Mouse (Mus musculus) T-helper 17 cell (primary cell): ENCODE measurements around the gene Mpnd.
"Not testable (repeated sequence)": the region's sequence is repeated elsewhere in the genome, so short reads cannot be mapped to it uniquely, and the experiment has no call there.

Experiments used
- in situ Hi-C, 2 experiments: fragments of 300-600 bp; cut with MboI, MseI; formaldehyde crosslinking; loops; 1 replicate in 1 of 2; 2 replicates in 1 of 2; pipeline ENCODE4 v1.15.1; 2025; ENCODE audit warnings: high pct_unique_total_duplicates in 2 of 2

The Mpnd gene

DNA sequence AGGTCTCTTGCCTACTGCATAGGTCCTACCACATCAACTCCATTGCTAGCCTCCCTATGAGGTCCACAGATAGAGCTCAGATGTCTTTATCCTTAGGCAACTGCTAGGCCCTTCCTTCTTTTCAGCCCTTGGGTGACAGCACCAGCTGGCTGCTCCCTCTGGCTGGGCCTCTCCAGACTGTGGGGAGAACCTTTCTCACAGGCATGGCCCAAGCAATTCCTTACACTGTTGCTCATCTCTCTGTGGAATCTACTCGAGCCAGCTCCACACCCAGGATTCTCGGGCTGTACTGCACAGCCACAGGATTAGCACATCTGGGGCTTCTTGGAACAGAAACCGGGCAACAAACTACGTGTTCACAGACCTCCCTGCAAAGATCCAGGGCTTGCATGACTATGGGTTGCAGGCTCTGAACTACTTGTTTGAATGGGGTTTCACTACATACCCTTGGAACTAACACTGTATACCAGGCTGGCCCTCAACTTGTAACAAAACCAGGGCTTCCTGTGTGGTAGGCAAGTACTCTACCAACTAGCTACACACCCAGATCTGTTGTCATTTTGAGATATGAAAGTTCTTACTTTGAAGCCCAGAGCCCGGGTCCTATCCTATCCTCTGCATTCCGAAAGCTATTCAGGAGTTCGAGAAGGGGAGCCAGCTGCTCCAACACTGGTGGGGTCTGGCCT is 28.7 kb downstream of the Mpnd start:
- in situ Hi-C loops, result no loop called here

DNA sequence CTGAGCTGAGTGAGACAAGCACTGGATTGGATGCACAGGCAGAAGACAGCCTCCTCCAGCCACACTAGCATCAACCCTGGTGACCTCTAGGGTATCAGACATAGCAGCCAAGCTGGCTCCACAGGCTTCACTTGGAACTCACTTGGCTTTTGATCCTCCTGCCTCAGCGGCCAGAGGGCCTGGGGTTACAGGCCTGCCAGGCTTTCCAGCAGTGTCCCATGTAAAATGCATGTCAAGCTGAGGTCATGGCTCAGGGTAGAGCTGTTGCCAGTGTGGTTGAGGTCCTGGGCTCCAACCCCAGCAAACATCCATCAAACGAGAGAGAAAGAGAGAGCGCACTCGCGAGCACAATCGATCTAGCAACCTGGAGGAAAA is 29.2 kb downstream of the Mpnd start:
- in situ Hi-C loops, result no loop called here

GRCm38 (mm10) chr17:56035216-56035615 is 29.7 kb downstream of the Mpnd start:
- in situ Hi-C loops, result no loop called here

DNA sequence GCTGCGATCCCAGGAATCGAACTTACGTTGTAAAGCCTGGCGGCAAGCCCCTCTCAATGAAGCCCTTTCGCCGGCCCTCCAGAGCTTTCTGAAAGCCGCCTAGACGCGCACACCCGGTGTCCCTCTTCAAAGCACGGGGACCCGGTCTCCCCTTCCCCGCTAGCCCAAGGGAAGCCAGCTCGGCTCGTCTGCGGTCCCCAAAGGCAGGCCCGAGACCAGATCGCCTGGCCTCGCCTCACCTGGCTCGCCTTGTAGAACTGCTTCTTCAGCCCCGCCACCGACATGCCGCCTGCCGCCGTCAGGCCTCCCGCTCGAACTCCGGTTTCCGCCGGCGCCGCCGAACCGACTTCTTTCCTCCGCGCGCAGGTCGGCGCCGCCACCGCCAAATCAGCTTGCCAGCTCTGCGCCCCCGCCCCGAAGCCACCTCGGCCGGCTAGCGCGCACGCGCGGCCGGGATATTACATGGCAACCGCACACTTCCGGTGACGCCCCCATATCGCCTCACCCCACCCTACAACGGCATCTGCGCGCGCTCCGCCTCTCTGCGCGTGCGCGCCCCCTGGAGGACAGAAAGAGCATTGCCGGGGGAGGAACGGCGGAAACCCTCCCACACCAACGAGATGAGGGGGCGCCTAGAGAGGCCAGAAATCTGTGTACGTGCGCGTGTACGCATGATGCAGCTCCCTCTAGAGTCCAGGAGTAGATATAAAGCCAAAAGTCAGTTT is 30.8 kb downstream of the Mpnd start, which contains the start of gene Sh3gl1:
Sh3gl1 (minus strand) TSS at position 460 of the 725 bp plus-strand sequence.
- in situ Hi-C loops, result no loop called here

DNA sequence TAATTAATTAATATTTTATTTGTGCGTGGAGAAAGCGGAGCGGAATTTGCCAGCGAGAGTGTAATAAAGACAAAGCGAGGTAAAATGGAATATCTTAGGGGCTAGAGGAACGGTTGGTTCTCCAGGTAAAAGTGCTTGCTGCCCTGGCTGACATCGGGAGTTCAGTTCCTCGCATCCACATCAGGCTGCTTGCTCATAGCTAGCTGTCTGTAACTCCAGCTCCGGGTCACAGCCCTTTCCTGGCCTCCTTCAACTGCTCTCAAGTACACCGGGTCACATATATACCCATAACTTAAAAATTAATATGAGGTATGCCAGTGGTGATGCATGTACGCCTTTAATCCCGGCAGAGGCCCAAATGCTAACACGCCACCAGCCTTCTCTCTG is 31.4 kb downstream of the Mpnd start:
- in situ Hi-C loops, result no loop called here

GRCm38 (mm10) chr17:56038583-56039261 is 33.2 kb downstream of the Mpnd start:
- in situ Hi-C loops, result no loop called here

- in situ Hi-C loops, result no loop called here
Observed at GRCm38 (mm10) chr17:56039345-56039744, 33.8 kb downstream of the Mpnd start.

DNA sequence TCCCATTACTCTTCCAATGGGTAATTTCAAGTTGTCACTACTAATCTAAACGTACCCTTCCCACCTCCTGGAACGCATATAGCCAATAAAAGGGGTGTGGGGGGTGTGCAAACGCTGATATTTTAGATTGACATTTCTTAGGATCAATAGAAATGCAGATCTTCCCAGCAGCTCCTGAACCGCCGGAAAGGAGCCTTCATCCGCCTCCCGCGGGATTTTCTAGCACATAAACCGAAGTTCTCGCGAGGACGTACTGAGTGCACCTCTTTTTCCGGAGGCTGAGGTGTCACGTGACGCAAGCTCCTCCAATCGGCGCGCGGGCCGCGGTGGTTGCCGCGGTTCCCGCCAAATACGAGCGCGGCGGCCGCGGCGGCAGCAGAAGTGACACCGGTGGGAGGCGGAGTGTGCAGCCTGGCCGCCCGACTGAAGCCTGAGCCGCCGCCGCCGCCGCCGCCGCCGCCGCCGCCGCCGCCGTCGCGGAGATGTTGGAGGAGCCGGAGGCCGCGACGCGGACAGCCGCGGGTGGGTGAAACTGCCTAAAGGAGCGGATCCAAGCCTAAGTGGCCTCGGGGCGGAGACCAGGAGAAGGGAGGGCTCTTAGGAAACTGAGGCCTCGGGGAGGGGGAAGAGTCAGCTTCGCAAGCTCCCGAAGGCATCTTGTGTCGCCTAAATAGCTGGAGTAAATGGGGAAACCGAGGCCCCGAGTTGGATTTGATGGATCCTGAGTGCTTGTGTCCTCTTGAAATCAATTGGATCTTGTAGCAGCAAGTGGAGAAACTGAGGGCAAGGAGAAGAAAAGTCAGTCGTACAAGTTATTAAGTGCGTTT is 34.7 kb downstream of the Mpnd start, which contains the start of gene Chaf1a:
Chaf1a (plus strand) TSS at position 410 of the 827 bp plus-strand sequence.
- in situ Hi-C loops, result no loop called here

DNA sequence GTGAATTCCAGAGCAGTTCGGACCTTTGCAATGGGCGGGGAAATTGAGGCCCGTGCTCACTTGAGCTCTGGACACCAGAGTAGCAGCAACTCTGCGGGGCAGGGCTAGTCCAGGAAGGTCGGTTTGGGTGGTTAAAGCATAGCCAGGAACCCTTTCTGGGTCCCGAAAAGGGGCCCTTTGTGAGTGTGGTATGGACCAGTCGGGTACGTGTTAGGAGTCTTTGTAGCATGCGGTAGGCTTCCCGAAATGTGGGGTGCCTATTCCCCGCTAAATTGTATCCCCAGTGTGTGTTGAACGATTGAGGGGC is 35.3 kb downstream of the Mpnd start:
- in situ Hi-C loops, result no loop called here

DNA sequence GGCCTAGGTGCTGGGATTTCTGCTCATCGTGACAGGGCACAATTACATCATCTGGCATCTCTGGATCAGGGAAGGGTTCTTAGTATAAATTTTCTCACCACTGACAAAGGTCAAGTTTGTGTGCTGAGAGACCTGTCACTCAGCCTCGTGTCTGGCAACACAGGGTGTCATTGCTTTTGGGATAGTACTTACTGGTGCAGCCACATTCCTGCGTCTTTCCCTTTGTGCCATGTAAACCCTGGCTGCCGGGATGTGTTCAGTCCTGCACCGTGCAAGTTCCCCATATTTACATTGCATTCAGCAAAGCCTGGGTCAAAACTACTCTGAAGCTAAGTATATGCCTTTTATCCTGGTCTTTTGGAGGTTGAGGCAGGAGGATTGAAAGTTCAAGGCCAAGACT is 45.9 kb downstream of the Mpnd start:
- in situ Hi-C loops, result no loop called here

GRCm38 (mm10) chr17:56054938-56055337 is 49.4 kb downstream of the Mpnd start:
- in situ Hi-C loops, result no loop called here

- in situ Hi-C loops, result no loop called here
Observed at GRCm38 (mm10) chr17:56055945-56056678, 50.6 kb downstream of the Mpnd start.

DNA sequence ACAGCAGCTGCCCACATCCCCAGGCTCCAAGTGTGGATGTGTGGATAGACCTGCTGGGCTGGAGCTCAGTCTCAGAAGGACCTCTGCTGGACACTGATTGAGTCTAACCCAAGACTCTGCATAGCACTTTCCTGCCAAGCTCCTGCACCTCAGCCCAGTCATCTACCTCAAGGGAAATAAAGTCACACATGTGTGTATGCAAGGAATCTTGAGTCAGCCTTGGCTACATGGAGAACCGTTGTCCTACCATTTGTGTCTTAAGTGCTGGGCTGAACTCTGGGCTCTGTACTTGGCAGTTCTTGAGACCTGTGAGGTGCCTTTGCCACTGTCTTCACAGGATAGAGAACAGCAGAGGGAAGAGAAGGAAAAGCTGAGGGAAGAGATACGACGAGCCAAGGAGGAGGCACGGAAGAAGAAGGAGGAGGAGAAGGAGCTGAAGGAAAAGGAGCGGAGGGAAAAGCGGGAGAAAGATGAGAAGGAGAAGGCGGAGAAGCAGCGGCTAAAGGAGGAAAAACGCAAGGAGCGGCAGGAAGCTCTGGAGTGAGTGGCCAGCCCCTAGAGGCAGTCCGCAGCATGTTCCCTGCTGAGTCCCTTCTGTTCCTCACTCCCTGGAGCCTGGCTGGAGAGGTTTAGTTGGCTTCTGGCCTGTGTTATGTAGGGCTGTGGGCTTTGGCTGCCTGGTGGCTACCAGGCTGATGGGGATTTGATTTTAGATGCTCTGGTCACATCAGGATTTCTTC is 52.0 kb downstream of the Mpnd start:
- in situ Hi-C loops, result no loop called here

DNA sequence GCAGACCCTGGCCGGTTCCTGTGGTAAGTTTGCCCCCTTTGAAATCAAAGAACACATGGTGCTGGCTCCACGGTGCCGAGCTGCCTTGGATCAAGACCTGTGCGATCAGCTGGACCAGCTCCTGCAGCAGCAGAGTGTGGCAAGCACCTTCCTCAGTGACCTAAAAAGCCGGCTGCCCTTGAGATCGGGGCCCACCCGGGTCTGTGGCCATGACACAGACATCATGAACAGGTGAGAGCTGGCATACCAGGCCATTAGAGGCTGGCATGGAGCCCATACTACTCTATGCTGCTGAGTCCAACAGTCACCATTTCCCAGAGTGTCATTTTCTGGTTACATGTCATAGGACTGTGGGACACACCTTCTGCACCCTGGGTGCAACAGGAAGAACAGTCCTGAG is 56.6 kb downstream of the Mpnd start:
- in situ Hi-C loops, result no loop called here

DNA sequence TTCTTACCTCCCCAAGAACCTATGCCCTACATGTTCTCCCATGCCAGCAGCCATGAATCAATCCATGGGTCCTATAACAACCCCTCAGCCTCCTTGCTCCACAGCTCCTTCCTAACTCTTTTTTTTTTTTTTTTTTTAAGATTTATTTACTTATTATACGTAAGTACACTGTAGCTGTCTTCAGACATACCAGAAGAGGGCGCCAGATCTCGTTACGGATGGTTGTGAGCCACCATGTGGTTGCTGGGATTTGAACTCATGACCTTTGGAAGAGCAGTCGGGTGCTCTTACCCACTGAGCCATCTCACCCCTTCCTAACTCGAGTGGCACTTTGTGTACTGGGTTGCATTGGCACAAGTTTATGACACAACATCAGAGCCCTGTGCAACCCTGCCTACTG is 60.2 kb downstream of the Mpnd start:
- in situ Hi-C loops, result not testable (repeated sequence)
